ENCODE assay signal across 8 mouse cellular contexts in the genomic region with DNA sequence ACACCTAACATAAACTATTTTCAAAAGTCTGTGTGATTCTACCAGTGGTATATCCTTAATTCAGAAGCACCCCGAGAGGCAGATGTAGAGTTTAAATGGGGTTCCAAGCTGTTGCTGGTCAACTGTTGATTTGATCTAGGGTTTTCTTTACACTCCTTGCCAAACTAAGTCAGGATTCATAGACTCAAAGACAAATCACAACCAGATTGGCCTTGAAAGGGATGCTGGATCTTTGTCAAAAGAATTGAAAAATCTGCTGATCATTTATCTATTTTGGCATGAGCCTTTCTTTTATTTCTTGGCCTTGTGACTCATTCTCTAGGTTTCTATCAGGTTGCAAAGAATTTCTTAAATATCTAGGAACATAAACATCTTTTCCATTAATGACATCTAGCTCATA. TPM values are rescaled to one million over a fixed set of nuclear protein-coding genes. Genes with fewer than 3 reads are reported as not detected.
DNase-seq lines count a peak whose midpoint lies in the region; ATAC-seq lines count a peak whose summit lies in the region.

No protein-coding gene starts in this region.

- no peak for ATAC-seq in neural tube, embryonic 11.5 days (ENCODE audit: insufficient read depth, low FRiP score, low TSS enrichment)
- ATAC-seq in limb, embryonic 12.5 days (ENCODE audit: insufficient number of reproducible peaks, insufficient read depth, low FRiP score, low TSS enrichment, low read depth), result no peak
- no peak for ATAC-seq in stomach, embryonic 15.5 days (ENCODE audit: insufficient read depth, low FRiP score, low read depth)

- no peak overlapping the region for H3K27ac ChIP-seq in neural tube, embryonic 11.5 days (ENCODE audit: low read depth, low read length)
- no peak overlapping the region for H3K27ac ChIP-seq in forebrain, embryonic 10.5 days
- H3K27ac ChIP-seq in limb, embryonic 12.5 days, result no peak overlapping the region
- H3K27ac ChIP-seq in stomach, embryonic 15.5 days, result no peak overlapping the region

- peak overlapping the region; percentile 76 for H3K4me2 ChIP-seq in neural tube, embryonic 11.5 days (ENCODE audit: low read depth)
- peak overlapping the region; percentile 71 for H3K4me2 ChIP-seq in limb, embryonic 12.5 days
- H3K4me2 ChIP-seq in stomach, embryonic 15.5 days, result peak overlapping the region; percentile 63

- H3K4me3 ChIP-seq in neural tube, embryonic 11.5 days (ENCODE audit: low read depth, low read length), result peak overlapping the region; percentile 51
- peak overlapping the region; percentile 76 for H3K4me3 ChIP-seq in forebrain, embryonic 10.5 days
- peak overlapping the region; percentile 75 for H3K4me3 ChIP-seq in limb, embryonic 12.5 days (replicated peaks)
- peak overlapping the region; percentile 89 for H3K4me3 ChIP-seq in stomach, embryonic 15.5 days (replicated peaks)

- no peak overlapping the region for H3K9ac ChIP-seq in neural tube, embryonic 11.5 days (ENCODE audit: low read length)
- peak overlapping the region; percentile 47; the same call in 1 of the 2 replicates for H3K9ac ChIP-seq in limb, embryonic 12.5 days (replicated peaks)
- H3K9ac ChIP-seq in stomach, embryonic 15.5 days, result peak overlapping the region; percentile 54; the same call in 1 of the 2 replicates

- H3K27me3 ChIP-seq in neural tube, embryonic 11.5 days (ENCODE audit: control insufficient read depth, insufficient read depth, low read length), result 0 out of 2 replicates have a peak, but pooled peaks cover 2% of the 10 kb centered on the region
- H3K27me3 ChIP-seq in forebrain, embryonic 10.5 days (ENCODE audit: poor library complexity, severe bottlenecking), result peaks cover 8% of the 10 kb centered on the region
- H3K27me3 ChIP-seq in limb, embryonic 12.5 days, result no peaks in the 10 kb centered on the region
- no peaks in the 10 kb centered on the region for H3K27me3 ChIP-seq in stomach, embryonic 15.5 days (replicated peaks)

- WGBS in neural tube, embryonic 11.5 days, result 48% methylated on average over 1 of the region's 1 CpGs
- 62% methylated on average over 1 of the region's 1 CpGs for WGBS in forebrain, embryonic 10.5 days
- 37% methylated on average over 1 of the region's 1 CpGs for WGBS in limb, embryonic 12.5 days
- 33% methylated on average over 1 of the region's 1 CpGs for WGBS in stomach, embryonic 15.5 days

- DNase-seq in neural tube, embryonic 11.5 days (ENCODE audit: low spot score), result no peak
- DNase-seq in neural tube, embryonic 10.5 days (ENCODE audit: extremely low spot score, low spot score), result no peak
- no peak for DNase-seq in forebrain, embryonic 10.5 days (ENCODE audit: extremely low spot score, low spot score)
- DNase-seq in gastrocnemius, adult 8-10 months (ENCODE audit: low spot score in 2 of 2), result no peak
- no peak for DNase-seq in thymus, postnatal 25 days
- no peak for DNase-seq in embryo, embryonic 9.5 days (ENCODE audit: extremely low spot score)

- H3K36me3 ChIP-seq in neural tube, embryonic 11.5 days (ENCODE audit: control insufficient read depth, insufficient read depth, low read length), result no peaks in the 10 kb centered on the region
- no peaks in the 10 kb centered on the region for H3K36me3 ChIP-seq in forebrain, embryonic 10.5 days (replicated peaks)
- no peaks in the 10 kb centered on the region for H3K36me3 ChIP-seq in limb, embryonic 12.5 days
- no peaks in the 10 kb centered on the region for H3K36me3 ChIP-seq in stomach, embryonic 15.5 days

- H3K4me1 ChIP-seq in neural tube, embryonic 11.5 days (ENCODE audit: control insufficient read depth, insufficient read depth, low read length), result peaks cover 3% of the 10 kb centered on the region; the same call in 1 of the 2 replicates
- peaks cover 37% of the 10 kb centered on the region for H3K4me1 ChIP-seq in forebrain, embryonic 10.5 days
- H3K4me1 ChIP-seq in limb, embryonic 12.5 days (replicated peaks), result peaks cover 15% of the 10 kb centered on the region
- 0 out of 2 replicates have a peak, but pooled peaks cover 5% of the 10 kb centered on the region for H3K4me1 ChIP-seq in stomach, embryonic 15.5 days

- no peaks in the 10 kb centered on the region for H3K9me3 ChIP-seq in neural tube, embryonic 11.5 days (ENCODE audit: control insufficient read depth, low read length)
- no peaks in the 10 kb centered on the region for H3K9me3 ChIP-seq in forebrain, embryonic 10.5 days
- H3K9me3 ChIP-seq in limb, embryonic 12.5 days, result no peaks in the 10 kb centered on the region
- no peaks in the 10 kb centered on the region for H3K9me3 ChIP-seq in stomach, embryonic 15.5 days

RNA-seq across cellular contexts. Expression of gene Ppp2r5a, which starts 7.9 kb away (rescaled TPM):
- polyA plus RNA-seq in neural tube, embryonic 11.5 days (2014; fragmentation: Nextera tagmentation; extraction: Ambion mirVana), result 18.1 and 22.6 TPM in 2 replicates
- polyA plus RNA-seq in forebrain, embryonic 10.5 days (2016; fragmentation: Nextera tagmentation; extraction: Ambion mirVana), result 9.1 and 9.5 TPM in 2 replicates
- polyA plus RNA-seq in limb, embryonic 12.5 days (2016; fragmentation: Nextera tagmentation; extraction: Ambion mirVana), result 11.7 and 18.7 TPM in 2 replicates
- 29.6 and 29.8 TPM in 2 replicates for polyA plus RNA-seq in stomach, embryonic 15.5 days (2015; fragmentation: Nextera tagmentation; extraction: Ambion mirVana)
- total RNA-seq in gastrocnemius, adult 8-10 months (2022), result 10 to 100 TPM; 62.4 to 75.3 (median 67.2) TPM
